Mouse (Mus musculus) lung, adult 2 months (tissue): ENCODE measurements around the gene Mylk4.

Experiments
- CTCF ChIP-seq: fragments of 200-500 bp; IDR thresholded peaks from 2 replicates; pipeline ENCODE4 v1.5.1; 2011; ENCODE audit warnings: mild to moderate bottlenecking, low read length, control low read depth; ENCODE audit not compliant: insufficient read depth
- POLR2A ChIP-seq: fragments of 200-500 bp; IDR thresholded peaks from 2 replicates; pipeline ENCODE4 v1.6.1; 2011; ENCODE audit warnings: low read depth, mild to moderate bottlenecking, control low read depth, low read length, borderline replicate concordance; ENCODE audit errors: extremely low read depth

GRCm38 (mm10) chr13:32693886-32694455 lies 89.8 kb downstream of the Mylk4 start:
- TF ChIP-seq POLR2A (no peak), CTCF (no peak)
